Mouse (Mus musculus): ENCODE measurements at regions not wholly inside any gene's neighbourhood (a gene's known extent, or its start where the extent isn't known, plus 50 kb on each side); places are given as distances from the start of the nearest gene placed in this dataset.

DNA sequence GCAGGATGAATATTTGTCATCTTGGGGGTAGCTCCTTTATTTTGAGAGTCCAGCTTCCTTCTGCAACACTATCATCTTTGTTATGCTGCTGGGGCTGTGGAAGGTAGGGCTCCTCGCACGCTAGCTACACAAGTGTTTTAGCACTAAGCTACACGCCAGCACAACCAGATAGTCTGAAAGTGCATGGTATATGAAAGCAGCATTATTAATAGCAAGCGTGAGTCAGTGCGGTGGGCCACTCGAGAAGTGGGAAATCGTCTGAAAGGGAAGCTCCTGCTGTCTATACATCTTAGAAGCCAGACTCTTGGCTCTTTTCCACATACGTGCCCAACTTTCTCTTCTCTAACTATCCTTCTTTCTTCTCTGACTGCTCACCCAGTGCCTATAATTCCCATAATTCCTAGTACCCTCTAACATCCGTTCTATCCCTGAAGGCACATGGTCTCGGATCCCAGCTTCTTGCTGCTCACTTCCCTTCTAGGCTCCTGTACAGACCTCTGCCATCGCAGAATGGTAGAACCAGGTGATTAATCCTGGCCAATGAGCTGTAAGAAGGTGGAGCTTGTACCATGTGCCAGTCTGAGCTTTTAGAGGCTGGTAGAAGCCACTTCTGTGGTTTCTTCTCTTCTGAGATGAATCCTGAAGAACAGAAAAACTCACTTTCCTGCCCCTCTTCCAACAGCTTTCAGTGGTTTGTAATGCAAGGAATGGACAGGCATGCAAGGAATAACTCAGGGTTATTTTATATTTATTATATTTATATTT lies 55.5 kb downstream of the E030025P04Rik start:
- DNase-seq (ENCODE audit: low read depth in 2 of 2, low spot score in 2 of 2): no peak

DNA sequence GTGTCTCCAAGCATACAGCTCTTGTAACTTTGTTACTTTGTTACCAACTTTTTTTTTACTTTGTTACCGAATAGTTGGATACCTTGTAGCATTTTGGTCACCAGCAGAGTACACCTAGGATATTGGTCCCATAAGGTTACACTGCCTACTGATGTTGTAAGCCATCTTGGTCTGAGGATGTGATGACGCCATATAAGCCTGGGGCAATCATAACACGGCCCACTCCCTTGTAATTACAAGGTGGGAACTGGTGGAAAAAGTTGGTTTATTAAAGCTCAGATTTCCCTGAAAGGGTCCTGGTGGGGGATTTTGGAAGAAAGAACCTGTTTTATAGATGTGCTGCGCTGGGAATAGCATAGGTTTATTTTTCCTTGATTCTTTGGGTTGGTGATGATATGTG lies 62.2 kb downstream of the E030025P04Rik start:
- no peak for DNase-seq (ENCODE audit: low read depth in 2 of 2, low spot score in 2 of 2)

DNA sequence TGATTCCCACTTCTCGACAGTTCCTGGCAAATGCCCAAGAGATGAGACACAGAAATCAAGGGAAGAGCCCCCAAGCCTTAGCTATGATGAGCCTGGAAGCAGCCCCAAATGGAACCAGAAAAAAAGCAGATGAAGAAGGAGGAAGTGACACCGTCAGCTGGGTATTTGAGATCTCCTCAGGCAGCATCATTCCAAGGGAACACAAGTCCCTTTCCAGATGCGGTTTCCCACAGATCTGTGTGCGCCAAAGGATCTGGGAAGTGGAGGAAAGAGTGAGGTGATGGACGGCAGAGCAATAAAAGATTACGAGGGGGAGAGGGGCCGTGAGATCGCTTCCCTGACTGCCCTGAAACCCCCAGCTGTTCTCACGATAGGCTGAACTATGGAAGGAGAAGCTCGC lies 62.7 kb downstream of the E030025P04Rik start:
- no peak for DNase-seq (ENCODE audit: low read depth in 2 of 2, low spot score in 2 of 2)

DNA sequence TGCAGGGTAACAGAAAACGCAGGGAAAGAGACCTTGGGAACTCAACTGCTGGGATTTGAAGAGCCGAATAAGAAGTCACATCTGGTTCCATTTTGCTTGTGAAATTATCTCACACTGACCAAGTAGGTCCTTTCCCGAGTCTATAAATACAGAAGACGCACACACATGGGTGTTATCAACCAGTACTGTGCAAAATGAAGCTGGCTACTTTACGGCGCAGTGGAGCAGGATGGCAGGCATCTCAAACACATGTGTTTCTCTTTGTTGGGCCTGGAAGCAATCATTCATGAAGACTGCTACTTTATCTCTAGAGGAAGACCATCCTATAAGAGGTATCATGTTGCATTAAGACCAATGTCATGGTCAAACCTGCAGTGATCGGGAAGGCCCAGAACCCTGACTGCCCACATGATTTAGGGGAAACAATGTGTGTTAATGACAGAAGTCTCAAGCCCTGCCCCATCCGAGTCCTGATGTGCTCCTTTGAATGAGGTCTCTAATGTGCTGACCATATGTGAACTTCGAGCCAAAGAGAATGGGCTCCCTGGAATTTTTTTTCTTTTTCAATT lies 63.2 kb downstream of the E030025P04Rik start:
- DNase-seq (ENCODE audit: low read depth in 2 of 2, low spot score in 2 of 2): no peak

DNA sequence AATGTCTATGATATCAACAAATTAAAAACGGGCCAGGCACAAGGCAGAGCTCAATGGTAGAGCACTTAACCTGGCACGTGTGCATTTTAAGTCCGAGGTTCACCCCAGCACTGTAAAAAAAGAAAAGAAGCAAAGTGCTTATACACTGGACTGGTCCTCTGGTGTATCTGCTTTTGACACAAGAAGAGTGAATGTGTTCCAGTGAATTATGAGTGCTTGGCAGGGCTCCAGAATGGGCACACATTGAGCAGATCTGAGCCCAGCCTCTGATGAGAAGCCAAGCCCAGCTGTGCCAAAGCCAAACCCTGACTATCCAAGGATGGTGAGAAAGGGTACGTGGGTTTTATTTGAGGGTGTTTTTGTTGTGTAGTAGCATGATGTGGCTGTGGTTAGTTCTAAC lies 64.7 kb downstream of the E030025P04Rik start:
- DNase-seq (ENCODE audit: low read depth in 2 of 2, low spot score in 2 of 2): no peak

DNA sequence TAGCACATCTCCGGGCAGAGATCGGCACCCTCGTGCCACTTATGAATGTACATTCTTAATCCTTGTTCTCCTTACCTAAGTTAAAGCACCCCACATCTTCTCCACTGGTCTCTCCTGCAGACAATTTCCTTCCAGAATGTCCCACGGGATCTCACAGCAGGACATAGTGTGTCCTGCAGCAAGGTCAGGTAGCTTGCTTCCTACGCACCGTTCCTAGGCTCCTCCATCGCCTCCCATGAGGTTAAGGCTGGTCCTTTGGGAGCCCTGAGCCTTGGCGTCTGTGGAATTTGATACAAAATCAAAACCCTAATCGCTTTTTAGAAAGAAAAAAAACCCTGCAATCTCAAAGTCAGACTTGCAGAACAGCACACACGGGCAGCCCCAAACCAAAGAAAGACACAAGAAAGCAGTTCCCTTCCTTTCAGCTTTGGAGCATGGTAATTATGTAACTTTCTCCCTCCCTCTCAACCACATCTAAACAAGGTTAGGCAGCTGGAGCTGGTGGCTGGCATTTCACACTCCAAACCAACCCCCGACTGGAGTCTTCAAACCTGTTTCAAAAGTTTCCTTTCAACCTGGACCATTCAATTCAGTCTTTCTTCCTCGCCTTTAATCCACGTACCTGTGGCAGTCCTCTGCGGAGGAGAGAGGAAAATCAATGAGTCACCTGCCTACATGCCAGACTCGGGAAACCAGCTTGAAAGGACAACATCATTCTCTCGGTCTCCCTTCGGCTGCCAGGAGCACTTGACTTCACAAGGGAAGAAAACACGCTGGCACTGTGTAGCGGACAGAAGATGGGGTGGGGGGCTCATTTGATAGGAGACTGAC lies 67.4 kb downstream of the E030025P04Rik start:
- no peak for DNase-seq (ENCODE audit: low read depth in 2 of 2, low spot score in 2 of 2)

DNA sequence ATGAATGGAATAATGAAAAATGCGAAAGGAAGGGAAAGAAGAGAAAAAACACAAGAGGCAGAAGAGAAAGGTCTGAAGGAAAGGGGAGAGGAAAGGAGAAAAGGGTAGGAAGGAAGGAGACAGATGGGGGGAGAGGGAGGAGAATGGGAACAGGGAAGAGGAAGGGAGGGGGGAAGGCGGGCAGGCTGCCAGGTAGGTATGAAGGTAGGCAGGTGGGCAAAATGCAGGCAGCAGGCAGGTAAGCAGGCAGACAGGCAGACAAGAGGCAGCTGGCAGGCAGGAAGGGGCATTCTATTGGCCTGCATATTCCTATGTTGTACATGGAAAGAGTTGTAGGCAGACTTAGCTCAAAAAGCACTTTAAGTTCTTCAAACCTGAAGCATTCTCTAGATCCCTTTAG lies 72.8 kb downstream of the E030025P04Rik start:
- no peak for DNase-seq (ENCODE audit: low read depth in 2 of 2, low spot score in 2 of 2)

DNA sequence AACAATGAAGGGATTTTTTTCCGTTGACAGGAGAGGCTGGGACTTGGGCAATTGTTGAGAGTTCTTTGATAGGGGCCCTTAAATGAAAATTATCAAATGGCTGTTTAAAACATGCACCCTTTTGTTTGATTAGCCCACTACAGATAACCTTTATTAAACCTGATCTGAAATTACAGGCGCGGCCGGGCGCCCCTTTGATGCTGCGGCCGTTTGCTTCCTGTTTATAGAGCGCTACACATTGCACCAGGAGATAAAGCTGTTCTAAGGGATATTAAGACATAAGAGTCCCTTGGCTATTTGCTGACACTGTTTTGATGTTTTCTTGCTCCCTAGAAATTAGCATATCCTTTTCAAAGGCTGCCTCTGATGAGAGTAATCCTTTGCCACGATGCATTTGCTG lies 73.8 kb downstream of the E030025P04Rik start:
- DNase-seq (ENCODE audit: low read depth in 2 of 2, low spot score in 2 of 2): no peak

DNA sequence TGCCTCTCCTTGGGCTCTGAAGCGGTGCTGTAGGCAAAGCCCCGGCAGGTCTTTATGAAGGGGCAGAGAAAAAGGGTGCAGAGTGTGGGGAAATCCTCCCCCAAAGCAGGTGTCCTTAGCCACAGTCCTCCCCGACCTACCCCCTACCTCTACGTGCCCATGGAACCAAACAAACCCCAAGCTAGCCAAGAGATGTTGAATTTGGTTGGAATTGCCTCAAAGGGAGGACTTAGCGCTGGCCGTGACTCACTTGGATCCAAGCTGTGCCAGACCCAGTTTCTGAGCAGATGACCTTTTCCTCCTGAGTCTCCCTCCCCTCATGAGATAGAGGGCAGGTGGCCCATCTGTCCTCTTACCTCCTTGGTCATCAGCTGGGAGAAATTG lies 74.9 kb downstream of the E030025P04Rik start:
- no peak for DNase-seq (ENCODE audit: low read depth in 2 of 2, low spot score in 2 of 2)

DNA sequence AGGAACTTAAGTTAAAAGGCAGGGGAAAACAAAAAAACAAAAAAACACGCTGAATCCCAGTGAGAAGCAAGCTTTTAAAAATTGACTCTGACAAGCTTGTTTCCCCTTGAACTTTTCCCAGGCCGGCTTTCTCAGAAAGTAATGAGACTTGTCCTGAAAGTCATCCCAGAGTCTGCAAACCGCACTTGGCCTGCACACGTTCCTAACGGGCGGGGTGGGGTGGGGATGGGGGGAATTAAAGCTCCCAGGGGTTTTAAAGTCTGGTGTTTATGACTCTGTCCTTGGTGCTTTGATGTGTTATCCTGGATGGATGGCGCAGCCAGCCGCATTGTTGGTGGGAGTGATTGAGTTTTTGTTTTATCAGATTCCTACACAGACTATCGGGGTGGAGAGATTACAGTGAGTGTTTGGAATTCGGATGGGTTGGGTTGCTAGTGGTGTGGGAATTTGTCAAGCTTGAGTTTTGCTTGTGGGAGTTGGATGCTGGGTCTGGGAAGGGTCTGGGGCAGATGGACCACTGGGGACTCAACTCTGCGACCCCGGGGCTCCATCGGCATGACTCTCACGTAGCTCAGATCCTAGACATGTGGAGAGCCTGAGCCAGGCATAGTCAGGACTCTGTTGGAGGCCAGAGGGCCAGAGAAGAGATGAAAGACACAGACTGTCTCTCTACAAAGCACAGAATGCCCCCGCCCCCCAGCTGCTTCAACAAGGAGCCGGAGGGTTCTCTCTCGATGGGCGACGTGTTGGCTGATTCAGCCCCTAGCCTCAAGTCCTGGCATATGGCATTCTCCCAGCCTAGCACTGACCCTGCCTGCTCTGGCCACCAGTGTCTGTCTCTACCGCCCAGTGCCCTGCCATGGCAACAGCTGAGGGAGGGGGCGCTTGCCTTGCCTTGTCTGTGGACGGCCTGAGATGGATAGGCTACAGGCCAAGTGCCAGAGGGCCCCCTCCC lies 75.5 kb downstream of the E030025P04Rik start:
- DNase-seq (ENCODE audit: low read depth in 2 of 2, low spot score in 2 of 2): no peak

DNA sequence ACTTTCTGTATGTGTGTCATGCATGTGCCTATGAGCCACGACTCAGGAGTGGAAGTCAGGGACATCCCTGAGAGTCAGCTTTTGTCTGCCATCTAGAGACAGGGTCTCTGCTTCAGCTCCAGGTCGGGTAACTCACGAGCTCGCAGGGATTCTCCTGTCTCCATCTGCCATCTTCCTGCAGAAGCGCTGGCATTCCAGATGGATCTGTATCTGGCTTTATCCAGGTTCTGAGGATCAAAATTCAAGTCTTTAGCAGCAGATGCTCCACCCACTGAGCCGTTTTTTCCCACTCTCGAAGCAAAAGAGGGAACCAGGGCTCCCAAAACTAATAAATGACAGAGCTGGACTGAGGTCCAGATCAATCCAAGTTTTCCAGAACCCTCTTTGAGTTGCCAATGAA lies 76.4 kb downstream of the E030025P04Rik start:
- DNase-seq (ENCODE audit: low read depth in 2 of 2, low spot score in 2 of 2): no peak

DNA sequence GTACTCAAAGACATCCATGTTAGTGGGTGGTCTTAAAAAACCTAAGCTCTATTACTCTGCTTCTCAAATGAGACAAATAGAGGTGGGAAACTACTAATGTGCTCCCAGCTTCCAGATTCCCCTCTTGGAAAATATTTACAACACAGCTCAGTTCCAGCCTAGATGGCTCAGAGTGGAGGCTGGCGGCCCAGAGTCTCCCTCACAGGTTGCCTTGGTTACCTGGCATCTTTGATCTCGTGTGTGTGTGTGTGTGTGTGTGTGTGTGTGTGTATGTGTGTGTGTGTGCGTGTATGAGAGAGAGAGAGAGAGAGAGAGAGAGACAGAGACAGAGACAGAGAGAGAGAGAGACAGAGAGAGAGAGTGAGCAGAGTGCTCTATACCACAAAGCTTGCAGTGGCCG lies 82.2 kb downstream of the E030025P04Rik start:
- no peak for DNase-seq (ENCODE audit: low read depth in 2 of 2, low spot score in 2 of 2)

DNA sequence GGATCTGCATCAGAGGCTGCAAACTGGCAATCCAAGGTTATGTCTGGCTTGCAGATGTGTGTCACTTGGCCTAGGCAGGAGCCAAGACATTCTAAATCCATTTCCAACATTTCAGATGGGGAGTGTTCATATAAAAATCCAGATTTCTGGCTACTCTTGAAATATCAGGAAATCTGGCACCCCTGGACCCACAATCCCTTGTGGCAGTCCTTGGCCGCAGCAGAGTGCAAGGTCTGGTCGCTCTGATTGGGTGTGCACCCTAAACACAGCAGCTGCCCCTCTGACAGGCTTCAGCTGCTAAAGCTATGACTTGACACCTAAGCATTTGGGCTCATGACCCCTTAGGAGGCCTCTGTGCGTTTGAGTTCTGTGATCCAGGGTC lies 83.7 kb downstream of the E030025P04Rik start:
- no peak for DNase-seq (ENCODE audit: low read depth in 2 of 2, low spot score in 2 of 2)

DNA sequence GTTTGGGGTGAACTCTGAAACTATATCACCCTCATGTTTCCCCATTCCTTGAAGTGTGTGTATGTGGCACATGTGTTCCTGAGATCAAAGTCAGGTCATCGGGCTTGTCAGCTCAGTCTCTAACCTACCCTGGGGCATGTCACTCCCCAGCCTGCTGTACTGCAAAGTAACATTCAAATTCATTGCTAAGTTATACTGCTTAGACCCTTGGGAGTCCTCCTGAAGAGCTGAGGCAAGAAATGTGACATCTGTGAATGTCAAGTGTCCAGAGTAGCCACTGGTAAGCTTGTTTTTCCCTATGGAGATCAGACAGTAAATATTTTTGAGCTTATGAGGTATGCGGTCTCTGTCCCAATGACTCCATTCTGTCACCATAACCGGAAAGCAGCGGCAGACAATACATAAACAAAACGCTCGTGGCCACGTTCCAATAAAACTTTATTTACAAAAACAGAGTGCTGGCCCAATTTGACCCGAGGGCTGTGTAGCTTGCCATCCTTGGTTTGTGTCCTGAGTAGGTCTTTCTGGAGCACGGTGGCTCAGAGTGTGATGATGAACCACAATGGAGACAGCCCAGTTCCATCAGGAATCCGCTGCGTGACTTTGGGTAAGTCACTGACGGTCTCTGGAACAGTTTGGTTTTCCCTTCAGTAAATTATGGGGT lies 84.2 kb downstream of the E030025P04Rik start:
- DNase-seq (ENCODE audit: low read depth in 2 of 2, low spot score in 2 of 2): no peak

DNA sequence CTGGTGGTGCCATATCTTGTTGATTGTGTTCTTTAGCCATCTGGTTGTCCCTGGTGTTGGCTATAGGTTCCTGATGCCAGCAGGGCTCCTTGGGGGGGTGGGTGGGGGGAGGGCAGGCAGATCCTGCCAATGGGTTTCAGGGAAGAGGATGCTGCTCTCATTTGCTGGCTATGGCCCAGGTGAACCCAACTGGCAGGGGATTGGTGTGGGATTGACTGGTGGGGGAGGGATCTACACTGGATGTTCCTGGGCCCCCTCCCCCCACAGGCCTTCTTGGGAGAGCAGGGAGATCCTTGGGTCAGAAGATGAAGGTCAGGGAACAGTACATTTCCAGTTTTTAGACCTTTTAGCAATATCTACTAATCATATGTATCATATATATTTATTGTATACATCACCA lies 86.1 kb downstream of the E030025P04Rik start:
- DNase-seq (ENCODE audit: low read depth in 2 of 2, low spot score in 2 of 2): no peak

DNA sequence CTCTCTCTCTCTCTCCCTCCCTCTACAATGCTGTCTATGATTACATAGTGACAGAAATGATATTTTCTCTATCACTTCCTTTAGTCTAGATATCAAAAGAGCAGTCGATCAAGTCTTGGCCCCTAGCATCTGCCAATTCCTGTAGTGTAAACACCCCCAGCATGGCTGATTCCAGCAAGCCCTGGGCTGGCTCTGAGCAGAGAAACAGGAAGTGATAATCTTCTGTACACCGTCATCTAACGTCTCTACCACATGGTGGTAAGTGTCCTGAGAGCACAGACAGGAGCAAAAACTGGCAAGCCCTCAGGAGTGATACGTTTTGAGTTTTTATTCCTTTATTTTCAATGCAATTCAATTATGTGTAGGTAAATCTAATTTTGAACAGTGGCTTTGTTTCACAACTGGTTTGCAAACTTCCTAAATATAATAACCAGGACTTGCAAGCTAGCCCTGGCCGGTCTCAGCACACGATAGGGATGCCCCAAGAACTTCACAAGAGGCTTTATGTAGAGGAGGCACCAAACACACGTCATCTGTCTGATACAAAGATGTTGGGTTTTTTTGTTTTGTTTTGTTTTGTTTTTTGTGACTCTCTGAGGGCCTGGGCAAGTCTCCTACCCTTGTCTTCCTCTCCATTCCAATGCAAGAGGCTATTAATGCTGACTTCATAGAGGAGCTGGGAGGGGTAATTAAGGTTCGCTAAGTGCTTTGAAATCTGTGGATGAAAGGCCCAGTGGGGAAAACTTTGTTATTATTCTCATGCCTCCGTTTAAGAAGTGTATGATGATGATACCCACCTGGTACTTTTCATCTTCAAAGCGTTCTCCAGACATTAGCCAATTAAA lies 95.7 kb downstream of the E030025P04Rik start:
- DNase-seq (ENCODE audit: low read depth in 2 of 2, low spot score in 2 of 2): no peak

DNA sequence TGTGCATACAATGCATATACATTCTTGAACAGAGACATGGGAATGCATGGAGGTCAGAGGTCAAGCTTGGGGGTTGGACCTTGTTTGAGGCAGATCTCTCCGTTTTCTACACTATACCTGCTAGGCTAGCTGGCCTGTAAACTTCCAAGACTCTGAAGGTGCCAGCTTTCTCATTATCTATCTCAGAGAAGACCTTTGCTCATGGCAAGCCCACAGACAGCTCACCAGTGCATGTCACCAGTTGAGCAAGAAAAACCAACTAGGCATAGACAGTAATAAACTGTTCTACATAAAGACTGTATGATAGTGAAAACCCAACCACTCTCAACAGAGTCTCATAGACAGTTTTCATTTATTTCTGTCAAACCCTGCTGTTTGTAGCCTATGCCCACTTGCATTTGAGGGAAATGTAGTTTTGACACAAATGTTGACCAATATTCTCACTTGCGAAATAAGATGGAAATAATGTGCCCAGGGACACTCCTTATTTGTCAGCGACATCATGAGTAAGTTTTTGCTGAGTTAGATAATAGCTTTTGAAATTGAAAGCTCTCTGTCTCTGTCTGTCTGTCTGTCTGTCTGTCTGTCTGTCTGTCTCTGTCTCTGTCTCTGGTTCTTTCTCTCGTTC lies 96.6 kb downstream of the E030025P04Rik start:
- DNase-seq (ENCODE audit: low read depth in 2 of 2, low spot score in 2 of 2): no peak

DNA sequence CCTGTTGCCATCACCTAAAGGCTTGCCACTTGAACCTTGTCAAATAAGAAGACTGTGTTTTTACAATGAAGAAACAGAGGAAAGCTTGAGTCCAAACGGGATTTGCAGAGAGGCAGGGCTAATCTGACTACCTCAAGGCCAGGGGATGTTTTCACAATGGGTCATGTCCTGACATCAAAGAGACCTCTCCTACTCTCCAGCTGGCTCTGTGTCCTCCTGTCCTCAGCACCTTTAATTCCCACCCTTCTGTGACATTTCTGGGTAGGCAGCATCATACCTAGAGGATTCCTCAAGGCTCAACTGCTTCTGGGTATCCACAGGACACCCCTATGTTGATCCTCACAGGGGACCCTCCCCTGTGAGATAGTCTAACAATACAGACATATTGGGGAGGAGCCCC lies 97.7 kb downstream of the E030025P04Rik start:
- DNase-seq (ENCODE audit: low read depth in 2 of 2, low spot score in 2 of 2): no peak

DNA sequence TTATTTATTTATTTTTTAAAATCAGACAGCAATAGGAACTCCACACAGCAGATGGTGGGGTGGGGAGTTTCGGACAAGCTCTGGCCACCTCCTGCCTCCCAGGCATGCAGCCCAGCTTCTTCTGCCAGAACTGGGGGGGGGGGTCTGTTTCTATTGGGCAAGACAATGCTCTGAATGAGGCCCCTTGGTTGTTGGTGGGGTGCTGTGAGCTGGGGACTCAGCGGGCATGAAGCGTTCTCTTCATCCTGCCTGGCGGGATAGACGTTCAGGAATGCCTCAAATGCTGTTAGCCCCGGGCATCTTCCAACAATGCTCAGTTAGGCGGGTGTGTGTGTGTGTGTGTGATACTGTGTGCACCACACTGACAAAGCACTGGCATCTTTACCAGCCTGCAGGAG lies 103.7 kb downstream of the E030025P04Rik start:
- no peak for DNase-seq (ENCODE audit: low read depth in 2 of 2, low spot score in 2 of 2)

All from CD8-positive naive resting alpha-beta T cell, adult 2 months (primary cell).